Mouse (Mus musculus) midbrain, embryonic 10.5 days (tissue): ENCODE measurements around the gene Coq8b. TPM values are rescaled to one million over a fixed set of nuclear protein-coding genes. Genes with fewer than 3 reads are reported as not detected.
A peak's percentile ranks its signal among the peaks of the same experiment; 100 is the strongest.

Experiments used
- DNase-seq: peaks from one replicate; pipeline ENCODE4 v3.0.0-alpha.2; 2017; ENCODE audit warnings: low spot score
- H3K27ac ChIP-seq: fragments of 300-500 bp; sonication (generic); replicated peaks from 2 replicates; pipeline ENCODE4 v1.5.1; 2016; ENCODE audit warnings: mild to moderate bottlenecking
- H3K27me3 ChIP-seq: fragments of 300-500 bp; sonication (generic); 2 replicates; pipeline ENCODE4 v1.6.1; 2016; ENCODE audit warnings: low read depth, mild to moderate bottlenecking; ENCODE audit not compliant: poor library complexity, severe bottlenecking
- H3K36me3 ChIP-seq: fragments of 300-500 bp; sonication (generic); 2 replicates; pipeline ENCODE4 v1.6.1; 2016; ENCODE audit warnings: mild to moderate bottlenecking, moderate library complexity
- H3K4me1 ChIP-seq: fragments of 300-500 bp; sonication (generic); 2 replicates; pipeline ENCODE4 v1.6.1; 2016
- H3K4me3 ChIP-seq: fragments of 300-500 bp; sonication (generic); 2 replicates; pipeline ENCODE4 v1.5.1; 2016; ENCODE audit warnings: mild to moderate bottlenecking, moderate library complexity
- H3K9me3 ChIP-seq: fragments of 300-500 bp; sonication (generic); replicated peaks from 2 replicates; pipeline ENCODE4 v1.6.1; 2016; ENCODE audit warnings: mild to moderate bottlenecking
- WGBS: fragments of 180-500 bp; shearing (Covaris S2); methylation state at CpG from one replicate; pipeline ENCODE4 v1.1.7; 2016; 5-methylcytosine and 5-hydroxymethylcytosine counted together
- polyA plus RNA-seq: library from polyadenylated mRNA; unstranded; fragments of >200 nt; fragmentation: Nextera tagmentation; extraction: Ambion mirVana; gene quantifications from 2 replicates; pipeline ENCODE4 v1.2.1, GENCODE M21; 2016

The Coq8b gene
- polyA plus RNA-seq, 1 experiment from 2014 or later = 23.1 TPM

GRCm38 (mm10) chr7:27259771-27260170 is 26.9 kb downstream of the Coq8b start:
- no peaks in the 10 kb centered on the region for H3K9me3 ChIP-seq
- peaks cover 11% of the 10 kb centered on the region for H3K27me3 ChIP-seq
- peak overlapping the region; percentile 94 for H3K27ac ChIP-seq
- peaks cover 30% of the 10 kb centered on the region for H3K36me3 ChIP-seq
- 50% methylated on average over 5 of the region's 5 CpGs for WGBS
- DNase-seq = peak; percentile 41
- peaks cover 59% of the 10 kb centered on the region for H3K4me1 ChIP-seq
- H3K4me3 ChIP-seq = peak overlapping the region; percentile 92

- H3K4me1 ChIP-seq = peaks cover 57% of the 10 kb centered on the region
- peak overlapping the region; percentile 92 for H3K4me3 ChIP-seq
- 87% methylated on average over 7 of the region's 7 CpGs for WGBS
- H3K9me3 ChIP-seq = no peaks in the 10 kb centered on the region
- DNase-seq = no peak
- peaks cover 41% of the 10 kb centered on the region for H3K36me3 ChIP-seq
- H3K27me3 ChIP-seq = peaks cover 11% of the 10 kb centered on the region
- no peak overlapping the region for H3K27ac ChIP-seq
Observed at GRCm38 (mm10) chr7:27260856-27261255, 28.0 kb downstream of the Coq8b start.

GRCm38 (mm10) chr7:27261888-27262287 is 29.1 kb downstream of the Coq8b start:
- DNase-seq = no peak
- WGBS = 93% methylated on average over 6 of the region's 6 CpGs
- H3K9me3 ChIP-seq = no peaks in the 10 kb centered on the region
- H3K27ac ChIP-seq = no peak overlapping the region
- H3K36me3 ChIP-seq = peaks cover 51% of the 10 kb centered on the region
- peaks cover 8% of the 10 kb centered on the region for H3K27me3 ChIP-seq
- peaks cover 47% of the 10 kb centered on the region for H3K4me1 ChIP-seq
- no peak overlapping the region for H3K4me3 ChIP-seq

- peaks cover 80% of the 10 kb centered on the region for H3K36me3 ChIP-seq
- H3K9me3 ChIP-seq = peaks cover 3% of the 10 kb centered on the region; the same call in 1 of the 2 replicates
- no peaks in the 10 kb centered on the region for H3K27me3 ChIP-seq
- 94% methylated on average over 12 of the region's 12 CpGs for WGBS
- peaks cover 22% of the 10 kb centered on the region for H3K4me1 ChIP-seq
- no peak overlapping the region for H3K4me3 ChIP-seq
- DNase-seq = no peak
- no peak overlapping the region for H3K27ac ChIP-seq
Observed at GRCm38 (mm10) chr7:27264761-27265160, 31.9 kb downstream of the Coq8b start.

- H3K4me1 ChIP-seq = peaks cover 3% of the 10 kb centered on the region; the same call in 1 of the 2 replicates
- no peak overlapping the region for H3K4me3 ChIP-seq
- H3K27ac ChIP-seq = no peak overlapping the region
- peaks cover 99% of the 10 kb centered on the region for H3K36me3 ChIP-seq
- H3K27me3 ChIP-seq = no peaks in the 10 kb centered on the region
- H3K9me3 ChIP-seq = peaks cover 3% of the 10 kb centered on the region; the same call in 1 of the 2 replicates
- DNase-seq = no peak
- 87% methylated on average over 20 of the region's 20 CpGs for WGBS
Observed at GRCm38 (mm10) chr7:27266515-27267128, 33.8 kb downstream of the Coq8b start.

- H3K4me3 ChIP-seq = no peak overlapping the region
- H3K27ac ChIP-seq = no peak overlapping the region
- H3K9me3 ChIP-seq = peaks cover 3% of the 10 kb centered on the region; the same call in 1 of the 2 replicates
- no peaks in the 10 kb centered on the region for H3K27me3 ChIP-seq
- DNase-seq = no peak
- H3K4me1 ChIP-seq = no peaks in the 10 kb centered on the region
- 88% methylated on average over 8 of the region's 8 CpGs for WGBS
- peaks cover 97% of the 10 kb centered on the region for H3K36me3 ChIP-seq
Observed at GRCm38 (mm10) chr7:27271423-27271822, 38.6 kb downstream of the Coq8b start.

- peak overlapping the region; percentile 21 for H3K4me3 ChIP-seq
- H3K27me3 ChIP-seq = no peaks in the 10 kb centered on the region
- H3K4me1 ChIP-seq = no peaks in the 10 kb centered on the region
- H3K9me3 ChIP-seq = peaks cover 3% of the 10 kb centered on the region; the same call in 1 of the 2 replicates
- peak; percentile 55 for DNase-seq
- peaks cover 97% of the 10 kb centered on the region for H3K36me3 ChIP-seq
- WGBS = 56% methylated on average over 32 of the region's 32 CpGs
- 0 out of 2 replicates have a peak overlapping the region, but pooled peaks have one; percentile 55 for H3K27ac ChIP-seq
Observed at GRCm38 (mm10) chr7:27273739-27274351, 41.0 kb downstream of the Coq8b start.

GRCm38 (mm10) chr7:27274916-27275315 is 42.1 kb downstream of the Coq8b start:
- no peaks in the 10 kb centered on the region for H3K27me3 ChIP-seq
- no peaks in the 10 kb centered on the region for H3K9me3 ChIP-seq
- H3K4me3 ChIP-seq = no peak overlapping the region
- H3K27ac ChIP-seq = no peak overlapping the region
- 94% methylated on average over 4 of the region's 4 CpGs for WGBS
- DNase-seq = no peak
- peaks cover 97% of the 10 kb centered on the region for H3K36me3 ChIP-seq
- no peaks in the 10 kb centered on the region for H3K4me1 ChIP-seq

GRCm38 (mm10) chr7:27276021-27276420 is 43.2 kb downstream of the Coq8b start:
- Histone ChIP-seq H3K9me3 (no peaks in the 10 kb centered on the region), H3K4me1 (peaks cover 4% of the 10 kb centered on the region; the same call in 1 of the 2 replicates), H3K27ac (no peak overlapping the region), H3K27me3 (no peaks in the 10 kb centered on the region), H3K4me3 (no peak overlapping the region), H3K36me3 (peaks cover 96% of the 10 kb centered on the region)
- 71% methylated on average over 7 of the region's 7 CpGs for WGBS
- no peak for DNase-seq

GRCm38 (mm10) chr7:27277191-27277590 is 44.4 kb downstream of the Coq8b start:
- Histone ChIP-seq H3K4me1 (peaks cover 11% of the 10 kb centered on the region), H3K9me3 (no peaks in the 10 kb centered on the region), H3K4me3 (no peak overlapping the region), H3K27me3 (no peaks in the 10 kb centered on the region), H3K27ac (no peak overlapping the region), H3K36me3 (peaks cover 96% of the 10 kb centered on the region)
- no peak for DNase-seq
- WGBS = 90% methylated on average over 3 of the region's 3 CpGs

GRCm38 (mm10) chr7:27281717-27282116 is 48.9 kb downstream of the Coq8b start:
- WGBS = 71% methylated on average over 13 of the region's 13 CpGs
- H3K4me3 ChIP-seq = no peak overlapping the region
- no peak overlapping the region; the same call in 1 of the 2 replicates for H3K27ac ChIP-seq
- H3K4me1 ChIP-seq = peaks cover 24% of the 10 kb centered on the region
- peaks cover 59% of the 10 kb centered on the region for H3K36me3 ChIP-seq
- H3K27me3 ChIP-seq = peaks cover 11% of the 10 kb centered on the region
- H3K9me3 ChIP-seq = no peaks in the 10 kb centered on the region
- no peak for DNase-seq

GRCm38 (mm10) chr7:27282225-27282624 is 49.4 kb downstream of the Coq8b start:
- Histone ChIP-seq H3K27ac (no peak overlapping the region), H3K27me3 (peaks cover 11% of the 10 kb centered on the region), H3K9me3 (no peaks in the 10 kb centered on the region), H3K4me3 (no peak overlapping the region), H3K4me1 (peaks cover 24% of the 10 kb centered on the region), H3K36me3 (peaks cover 54% of the 10 kb centered on the region)
- WGBS = 77% methylated on average over 4 of the region's 4 CpGs
- DNase-seq = no peak
